Mouse (Mus musculus): ENCODE measurements around the gene Ankrd33. TPM values are rescaled to one million over a fixed set of nuclear protein-coding genes. Genes with fewer than 3 reads are reported as not detected.

The Ankrd33 gene
- polyA plus RNA-seq, 1 experiment from 2014 or later = not detected

GRCm38 (mm10) chr15:101076071-101077000 is 39.2 kb upstream of the Ankrd33 start:
- Histone ChIP-seq H3K27me3 (no peaks in the 10 kb centered on the region), H3K9me3 (no peaks in the 10 kb centered on the region), H3K4me1 (replicated peaks) (peaks cover 84% of the 10 kb centered on the region), H3K4me3 (peak overlapping the region; percentile 75), H3K27ac (replicated peaks) (peak overlapping the region; percentile 94), H3K36me3 (no peaks in the 10 kb centered on the region), H3K9ac (peak overlapping the region; percentile 95), H3K4me2 (peak overlapping the region; percentile 72)
- ATAC-seq (ENCODE audit: low read depth) = peak; percentile 59
- 2% methylated on average over 26 of the region's 26 CpGs for WGBS

- Histone ChIP-seq H3K36me3 (no peaks in the 10 kb centered on the region), H3K9me3 (no peaks in the 10 kb centered on the region), H3K27me3 (no peaks in the 10 kb centered on the region), H3K9ac (peak overlapping the region; percentile 95), H3K4me1 (replicated peaks) (peaks cover 83% of the 10 kb centered on the region), H3K27ac (replicated peaks) (peak overlapping the region; percentile 94), H3K4me3 (peak overlapping the region; percentile 75), H3K4me2 (peak overlapping the region; percentile 72)
- peak; percentile 60 for ATAC-seq (ENCODE audit: low read depth)
- 2% methylated on average over 34 of the region's 34 CpGs for WGBS
Observed at GRCm38 (mm10) chr15:101077001-101077812, 38.3 kb upstream of the Ankrd33 start.

- Histone ChIP-seq H3K4me1 (replicated peaks) (peaks cover 76% of the 10 kb centered on the region), H3K27me3 (no peaks in the 10 kb centered on the region), H3K4me2 (peak within 1 kb of the TSS; percentile 72), H3K36me3 (no peaks in the 10 kb centered on the region), H3K9ac (peak within 1 kb of the TSS; percentile 95), H3K9me3 (no peaks in the 10 kb centered on the region), H3K4me3 (peak within 1 kb of the TSS; percentile 75), H3K27ac (replicated peaks) (peak within 1 kb of the TSS; percentile 94)
- ATAC-seq (ENCODE audit: low read depth) = peak; percentile 4; the same call in 1 of the 2 replicates
- WGBS = under 1% methylated on average over 82 of the region's 96 CpGs
Observed at GRCm38 (mm10) chr15:101077813-101078730, 37.5 kb upstream of the Ankrd33 start, which contains the start of gene Fignl2. Fignl2 (minus strand) TSS chr15:101078567.

- 1% methylated on average over 30 of the region's 30 CpGs for WGBS
- Histone ChIP-seq H3K27ac (replicated peaks) (peak overlapping the region; percentile 94), H3K4me1 (replicated peaks) (peaks cover 69% of the 10 kb centered on the region), H3K4me3 (peak overlapping the region; percentile 75), H3K36me3 (no peaks in the 10 kb centered on the region), H3K4me2 (peak overlapping the region; percentile 72), H3K27me3 (no peaks in the 10 kb centered on the region), H3K9ac (peak overlapping the region; percentile 95), H3K9me3 (no peaks in the 10 kb centered on the region)
- ATAC-seq (ENCODE audit: low read depth) = peak; percentile 28
Observed at GRCm38 (mm10) chr15:101078731-101079156, 36.8 kb upstream of the Ankrd33 start.

GRCm38 (mm10) chr15:101080031-101080520 is 35.5 kb upstream of the Ankrd33 start:
- WGBS = 76% methylated on average over 9 of the region's 9 CpGs
- Histone ChIP-seq H3K27me3 (no peaks in the 10 kb centered on the region), H3K27ac (replicated peaks) (no peak overlapping the region), H3K36me3 (no peaks in the 10 kb centered on the region), H3K4me2 (no peak overlapping the region), H3K4me3 (no peak overlapping the region), H3K9ac (no peak overlapping the region), H3K4me1 (replicated peaks) (peaks cover 58% of the 10 kb centered on the region), H3K9me3 (no peaks in the 10 kb centered on the region)
- ATAC-seq (ENCODE audit: low read depth) = no peak

- Histone ChIP-seq H3K27me3 (0 out of 2 replicates have a peak, but pooled peaks cover under 1% of the 10 kb centered on the region), H3K4me2 (no peak overlapping the region), H3K9ac (no peak overlapping the region), H3K9me3 (no peaks in the 10 kb centered on the region), H3K4me3 (no peak overlapping the region), H3K36me3 (no peaks in the 10 kb centered on the region), H3K4me1 (replicated peaks) (peaks cover 48% of the 10 kb centered on the region), H3K27ac (replicated peaks) (no peak overlapping the region)
- ATAC-seq (ENCODE audit: low read depth) = no peak
- WGBS = 58% methylated on average over 7 of the region's 7 CpGs
Observed at GRCm38 (mm10) chr15:101081035-101081548, 34.5 kb upstream of the Ankrd33 start.

- no peaks in the 10 kb centered on the region for H3K9me3 ChIP-seq
- H3K27me3 ChIP-seq = 0 out of 2 replicates have a peak, but pooled peaks cover 5% of the 10 kb centered on the region
- H3K4me3 ChIP-seq = no peak overlapping the region
- no peak for ATAC-seq (ENCODE audit: low read depth)
- 54% methylated on average over 4 of the region's 4 CpGs for WGBS
- peaks cover 38% of the 10 kb centered on the region for H3K4me1 ChIP-seq (replicated peaks)
- H3K27ac ChIP-seq (replicated peaks) = no peak overlapping the region
- H3K36me3 ChIP-seq = no peaks in the 10 kb centered on the region
- H3K9ac ChIP-seq = no peak overlapping the region
- no peak overlapping the region for H3K4me2 ChIP-seq
Observed at GRCm38 (mm10) chr15:101082236-101082635, 33.3 kb upstream of the Ankrd33 start.

- Histone ChIP-seq H3K4me3 (no peak overlapping the region), H3K27ac (replicated peaks) (no peak overlapping the region), H3K4me2 (no peak overlapping the region), H3K9me3 (no peaks in the 10 kb centered on the region), H3K36me3 (no peaks in the 10 kb centered on the region), H3K27me3 (0 out of 2 replicates have a peak, but pooled peaks cover 5% of the 10 kb centered on the region), H3K9ac (no peak overlapping the region), H3K4me1 (replicated peaks) (peaks cover 26% of the 10 kb centered on the region)
- WGBS = 85% methylated on average over 10 of the region's 10 CpGs
- no peak for ATAC-seq (ENCODE audit: low read depth)
Observed at GRCm38 (mm10) chr15:101084499-101084898, 31.1 kb upstream of the Ankrd33 start.

- Histone ChIP-seq H3K9ac (no peak overlapping the region), H3K36me3 (no peaks in the 10 kb centered on the region), H3K4me2 (no peak overlapping the region), H3K9me3 (no peaks in the 10 kb centered on the region), H3K4me3 (no peak overlapping the region), H3K27ac (replicated peaks) (no peak overlapping the region), H3K27me3 (0 out of 2 replicates have a peak, but pooled peaks cover 5% of the 10 kb centered on the region), H3K4me1 (replicated peaks) (peaks cover 9% of the 10 kb centered on the region)
- WGBS = 74% methylated on average over 9 of the region's 9 CpGs
- ATAC-seq (ENCODE audit: low read depth) = no peak
Observed at GRCm38 (mm10) chr15:101086451-101086850, 29.1 kb upstream of the Ankrd33 start.

GRCm38 (mm10) chr15:101086956-101087355 is 28.6 kb upstream of the Ankrd33 start:
- H3K36me3 ChIP-seq = no peaks in the 10 kb centered on the region
- H3K27me3 ChIP-seq = 0 out of 2 replicates have a peak, but pooled peaks cover 5% of the 10 kb centered on the region
- 63% methylated on average over 3 of the region's 3 CpGs for WGBS
- peaks cover 10% of the 10 kb centered on the region for H3K4me1 ChIP-seq (replicated peaks)
- no peak overlapping the region for H3K27ac ChIP-seq (replicated peaks)
- no peaks in the 10 kb centered on the region for H3K9me3 ChIP-seq
- H3K4me2 ChIP-seq = no peak overlapping the region
- no peak for ATAC-seq (ENCODE audit: low read depth)
- no peak overlapping the region for H3K9ac ChIP-seq
- H3K4me3 ChIP-seq = no peak overlapping the region

- WGBS = 34% methylated on average over 4 of the region's 4 CpGs
- ATAC-seq (ENCODE audit: low read depth) = no peak
Observed at GRCm38 (mm10) chr15:101088291-101088690, 27.3 kb upstream of the Ankrd33 start.

More at GRCm38 (mm10) chr15:101088291-101088690, 27.3 kb upstream of the Ankrd33 start:
- Histone ChIP-seq H3K27me3 (0 out of 2 replicates have a peak, but pooled peaks cover 5% of the 10 kb centered on the region), H3K9ac (no peak overlapping the region), H3K9me3 (no peaks in the 10 kb centered on the region), H3K36me3 (no peaks in the 10 kb centered on the region), H3K4me1 (replicated peaks) (peaks cover 23% of the 10 kb centered on the region), H3K4me3 (no peak overlapping the region), H3K4me2 (no peak overlapping the region), H3K27ac (replicated peaks) (no peak overlapping the region; the same call in 1 of the 2 replicates)

Data from neural tube, embryonic 13.5 days (tissue).